Mouse (Mus musculus): ENCODE measurements around the gene Ipo8.

DNA sequence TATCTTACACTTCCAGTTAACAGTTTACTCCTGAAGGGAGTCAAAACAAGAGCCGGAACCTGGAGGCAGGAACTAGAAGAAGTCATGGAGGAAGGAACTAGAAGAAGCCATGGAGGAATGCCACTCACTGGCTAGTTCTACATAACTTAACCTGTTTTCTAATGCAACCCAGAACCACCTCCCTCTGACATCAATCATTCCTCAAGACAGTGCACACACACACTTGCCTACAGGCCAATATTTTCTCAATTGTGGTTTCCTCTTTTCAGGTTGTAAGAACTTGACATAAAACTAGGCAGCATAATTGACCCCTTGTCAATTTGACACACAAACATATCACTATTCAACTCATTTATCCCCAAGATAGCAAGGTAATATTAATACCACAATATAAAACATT, 98.3 kb downstream of the Ipo8 start:
- TF ChIP-seq CTCF (IDR thresholded peaks at IDR 0.05; ENCODE audit: low read depth) = no peak
- TF ChIP-seq EP300 (optimal IDR thresholded peaks at IDR 0.05) = no peak

Measured in stomach, postnatal 0 days (tissue).